Mouse (Mus musculus) CH12F3 (cell line): ENCODE results near the gene Fras1.

ENCODE experiments used
- in situ Hi-C: fragments of 300-500 bp; cut with MboI; formaldehyde crosslinking; loops from 2 replicates; pipeline ENCODE4 v1.14.3; 2020; ENCODE audit warnings: low sequenced_read_pairs

Fras1 gene

GRCm38 (mm10) chr5:96558049-96558804 is 184.5 kb downstream of the Fras1 start:
- in situ Hi-C loops, result no loop called here

- in situ Hi-C loops, result no loop called here
Measured at GRCm38 (mm10) chr5:96574586-96574985, 200.8 kb downstream of the Fras1 start.

- in situ Hi-C loops, result no loop called here
Measured at GRCm38 (mm10) chr5:96578705-96579104, 204.9 kb downstream of the Fras1 start.

GRCm38 (mm10) chr5:96579938-96580337 is 206.2 kb downstream of the Fras1 start:
- in situ Hi-C loops, result no loop called here

- in situ Hi-C loops, result no loop called here
Measured at GRCm38 (mm10) chr5:96584730-96585129, 211.0 kb downstream of the Fras1 start.

GRCm38 (mm10) chr5:96590621-96591020 is 216.9 kb downstream of the Fras1 start:
- in situ Hi-C loops, result no loop called here

GRCm38 (mm10) chr5:96595793-96596192 is 222.0 kb downstream of the Fras1 start:
- in situ Hi-C loops, result no loop called here

- in situ Hi-C loops, result no loop called here
Measured at GRCm38 (mm10) chr5:96603974-96604769, 230.4 kb downstream of the Fras1 start.

- in situ Hi-C loops, result no loop called here
Measured at GRCm38 (mm10) chr5:96608036-96608435, 234.3 kb downstream of the Fras1 start.

GRCm38 (mm10) chr5:96608581-96609280 is 235.0 kb downstream of the Fras1 start:
- in situ Hi-C loops, result no loop called here

GRCm38 (mm10) chr5:96612077-96612476 is 238.3 kb downstream of the Fras1 start:
- in situ Hi-C loops, result no loop called here

GRCm38 (mm10) chr5:96616954-96617646 is 243.3 kb downstream of the Fras1 start:
- in situ Hi-C loops, result no loop called here

- in situ Hi-C loops, result no loop called here
Measured at GRCm38 (mm10) chr5:96618008-96618407, 244.3 kb downstream of the Fras1 start.

- in situ Hi-C loops, result no loop called here
Measured at GRCm38 (mm10) chr5:96620209-96620608, 246.5 kb downstream of the Fras1 start.

GRCm38 (mm10) chr5:96620618-96621017 is 246.9 kb downstream of the Fras1 start:
- in situ Hi-C loops, result no loop called here

GRCm38 (mm10) chr5:96622604-96623352 is 249.0 kb downstream of the Fras1 start:
- in situ Hi-C loops, result no loop called here

GRCm38 (mm10) chr5:96629851-96630250 is 256.1 kb downstream of the Fras1 start:
- in situ Hi-C loops, result no loop called here

GRCm38 (mm10) chr5:96635146-96635862 is 261.5 kb downstream of the Fras1 start:
- in situ Hi-C loops, result no loop called here

GRCm38 (mm10) chr5:96635866-96636265 is 262.1 kb downstream of the Fras1 start:
- in situ Hi-C loops, result no loop called here
